Mouse (Mus musculus) bone marrow macrophage, adult 2 months (primary cell): ENCODE data around the gene Las1l. TPM values are rescaled to one million over a fixed set of nuclear protein-coding genes. Genes with fewer than 3 reads are reported as not detected.
"Not testable (repeated sequence)": the region's sequence is repeated elsewhere in the genome, so short reads cannot be mapped to it uniquely, and the experiment has no call there.

Experiments
- H3K27ac ChIP-seq: 2 replicates; pipeline ENCODE4 v1.5.1; 2012; ENCODE audit warnings: low read depth, low read length; ENCODE audit not compliant: insufficient read depth
- H3K4me1 ChIP-seq: 2 replicates; pipeline ENCODE4 v1.6.1; 2012; ENCODE audit warnings: low read length; ENCODE audit not compliant: control insufficient read depth, insufficient read depth
- H3K4me3 ChIP-seq: 2 replicates; pipeline ENCODE4 v1.5.1; 2012; ENCODE audit warnings: mild to moderate bottlenecking, low read length, moderate library complexity; ENCODE audit not compliant: insufficient read depth
- CTCF ChIP-seq: IDR thresholded peaks from 2 replicates; pipeline ENCODE4 v1.5.1; 2012; ENCODE audit warnings: low read depth, mild to moderate bottlenecking, low read length, moderate library complexity
- POLR2A ChIP-seq: IDR thresholded peaks from 2 replicates; pipeline ENCODE4 v1.6.1; 2012; ENCODE audit warnings: mild to moderate bottlenecking, low read depth, low read length, borderline replicate concordance
- polyA plus RNA-seq: library from polyadenylated mRNA; stranded (reverse); fragments of >200 nt; gene quantifications from 2 replicates; pipeline ENCODE4 v1.2.4, GENCODE M21; 2012; ENCODE audit not compliant: missing spikeins, insufficient read depth, insufficient read length

Las1l gene
- 17.4 and 17.5 TPM in 2 replicates for polyA plus RNA-seq

DNA sequence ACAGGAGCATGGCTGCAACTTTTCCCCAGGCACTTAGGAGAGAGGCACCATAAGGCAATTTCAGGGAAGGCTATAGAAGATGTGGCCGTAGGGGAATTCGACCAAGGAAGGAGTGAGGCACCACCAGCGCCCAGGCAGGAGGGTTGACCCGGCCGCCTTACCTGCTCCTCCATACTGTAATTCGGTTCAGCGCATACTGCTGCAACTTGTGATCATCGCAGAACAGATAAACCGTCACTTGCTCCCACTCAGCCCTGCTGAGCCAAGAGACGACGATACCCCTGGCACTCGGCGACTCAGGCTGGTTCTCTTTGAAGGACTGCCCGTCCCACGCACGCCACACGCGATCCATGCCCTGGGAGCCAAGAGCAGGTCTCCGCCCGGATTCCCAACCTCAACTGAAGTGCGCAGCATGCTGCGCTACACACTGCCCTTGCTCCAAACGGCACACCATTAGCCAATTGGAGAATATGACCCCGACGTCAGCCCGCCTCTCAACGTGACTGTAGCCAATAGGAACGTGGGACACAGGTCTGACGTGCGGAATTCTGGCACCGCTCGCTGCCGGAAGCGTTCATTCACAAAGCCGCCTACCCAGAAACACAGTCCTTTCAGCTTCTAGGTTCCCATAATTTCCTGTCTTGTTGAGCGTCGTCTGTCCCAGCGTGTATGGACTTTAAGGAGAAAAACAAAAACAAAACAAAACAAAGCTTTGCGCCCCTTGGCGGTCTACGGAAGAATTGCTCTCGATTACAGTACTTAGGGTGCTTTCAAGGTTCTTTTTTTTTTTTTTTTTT lies at the start of gene Las1l:
Gene Las1l (minus strand): TSS at position 466 of the 797 bp plus-strand sequence.
- H3K27ac ChIP-seq: peak within 1 kb of the TSS; percentile 30
- TF ChIP-seq CTCF (no peak), POLR2A (no peak)
- H3K4me1 ChIP-seq: no peaks in the 10 kb centered on the region
- peak within 1 kb of the TSS; percentile 88 for H3K4me3 ChIP-seq

DNA sequence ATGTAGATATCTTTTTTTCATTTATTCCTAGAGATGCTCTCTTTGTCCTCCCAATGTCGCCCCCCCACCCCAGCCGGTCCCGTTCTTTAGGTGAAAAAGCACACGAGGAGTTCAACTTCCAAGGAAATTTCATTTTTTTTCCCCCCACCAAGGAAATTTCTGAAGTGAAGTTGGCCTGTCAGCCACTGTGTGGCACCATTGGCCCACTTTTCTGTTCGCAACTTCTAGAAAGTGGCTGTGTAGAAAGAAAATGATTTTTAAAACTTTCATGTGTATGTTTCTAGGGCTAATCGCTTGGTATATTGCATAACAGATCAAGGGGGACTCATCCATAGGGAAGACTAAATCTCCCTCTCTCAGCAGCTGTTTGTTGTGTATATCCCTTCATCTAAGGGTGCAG lies 49.6 kb upstream of the Las1l start:
- no peak overlapping the region for H3K4me3 ChIP-seq
- TF ChIP-seq POLR2A: no peak
- TF ChIP-seq CTCF: no peak
- no peaks in the 10 kb centered on the region for H3K4me1 ChIP-seq
- H3K27ac ChIP-seq: no peak overlapping the region

DNA sequence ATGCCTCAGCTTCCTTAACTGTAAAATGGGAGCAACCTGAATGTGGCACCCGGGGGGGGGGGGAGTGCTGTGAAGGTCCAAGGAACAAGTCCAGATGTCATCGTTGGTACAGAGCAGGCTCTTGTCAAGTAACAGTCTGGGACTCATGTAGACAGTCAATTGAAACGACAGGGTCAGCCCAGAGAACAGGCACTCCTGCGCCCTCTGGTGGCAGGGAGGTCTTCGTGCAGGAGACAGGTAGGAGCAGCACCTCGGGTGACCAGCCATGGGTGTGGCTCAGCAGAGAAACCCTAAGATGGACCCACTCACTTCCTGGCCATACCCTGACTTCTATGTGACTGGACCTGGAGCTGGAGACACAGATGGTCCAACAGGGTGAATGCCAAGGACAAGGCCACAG lies 42.8 kb upstream of the Las1l start:
- H3K4me3 ChIP-seq: no peak overlapping the region
- no peak overlapping the region for H3K27ac ChIP-seq
- no peaks in the 10 kb centered on the region for H3K4me1 ChIP-seq
- TF ChIP-seq CTCF: no peak
- TF ChIP-seq POLR2A: no peak

DNA sequence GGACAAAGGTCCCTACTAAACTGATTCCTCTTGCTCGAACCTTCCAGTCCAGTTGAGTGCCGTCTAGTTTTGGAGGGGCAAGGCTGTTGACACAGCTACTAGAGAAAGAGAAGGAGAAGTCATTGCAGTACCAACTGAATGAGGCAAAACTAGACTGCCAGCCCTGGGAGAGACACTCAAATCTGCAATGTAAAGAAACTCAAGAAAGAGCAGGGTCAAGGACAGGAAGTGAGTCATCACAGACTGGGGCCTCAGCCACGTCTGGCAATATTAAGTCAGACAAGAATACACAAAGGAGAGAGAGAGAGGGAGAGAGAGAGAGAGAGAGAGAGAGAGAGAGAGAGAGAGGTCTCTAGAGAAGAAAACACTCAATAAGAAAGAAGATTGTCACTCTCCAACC lies 36.4 kb upstream of the Las1l start:
- no peak overlapping the region for H3K27ac ChIP-seq
- peaks cover 8% of the 10 kb centered on the region for H3K4me1 ChIP-seq
- H3K4me3 ChIP-seq: no peak overlapping the region
- TF ChIP-seq CTCF (no peak), POLR2A (no peak)

DNA sequence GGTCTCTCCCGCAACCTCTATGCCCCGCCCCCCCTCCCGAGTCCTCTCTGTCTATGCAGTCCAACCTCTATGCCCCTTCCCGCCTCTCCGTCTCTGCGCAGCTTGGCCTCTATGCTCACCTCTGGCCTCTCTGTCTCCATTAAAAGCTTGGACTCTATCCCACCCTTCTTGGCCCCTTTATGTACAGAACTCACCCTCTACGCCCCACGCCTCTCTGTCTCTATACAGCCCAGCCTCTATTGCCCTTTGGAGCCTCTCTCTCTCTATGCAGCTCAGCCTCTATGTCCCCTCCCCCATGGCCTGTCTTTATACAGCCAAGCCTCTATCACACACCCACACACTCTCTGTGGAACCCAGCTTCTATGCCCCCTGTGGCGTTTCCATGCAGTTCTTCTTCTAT lies 13.2 kb upstream of the Las1l start:
- Histone ChIP-seq H3K4me3 (no peak overlapping the region), H3K27ac (no peak overlapping the region), H3K4me1 (no peaks in the 10 kb centered on the region)
- TF ChIP-seq CTCF (no peak), POLR2A (no peak)

DNA sequence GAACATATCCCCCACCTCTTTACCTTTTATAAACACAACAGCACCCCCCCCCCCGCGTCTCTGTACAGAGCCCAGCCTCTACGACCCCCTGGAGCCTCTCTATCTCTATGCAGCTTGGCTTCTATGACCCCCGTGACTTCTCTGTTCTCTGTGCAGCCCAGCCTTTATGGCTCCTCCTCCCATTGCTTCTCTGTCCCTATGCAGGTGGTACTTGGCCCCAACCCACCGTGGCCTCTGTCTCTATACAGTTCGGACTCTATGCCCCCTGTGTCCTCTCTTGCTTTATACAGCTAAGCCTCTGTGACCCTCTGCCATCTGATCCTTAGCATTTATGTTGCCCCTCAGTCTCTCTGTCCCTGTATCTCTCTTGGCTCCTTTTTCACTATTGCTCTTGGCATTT lies 12.4 kb upstream of the Las1l start:
- no peak overlapping the region for H3K4me3 ChIP-seq
- no peak for TF ChIP-seq POLR2A
- H3K4me1 ChIP-seq: no peaks in the 10 kb centered on the region
- H3K27ac ChIP-seq: no peak overlapping the region

DNA sequence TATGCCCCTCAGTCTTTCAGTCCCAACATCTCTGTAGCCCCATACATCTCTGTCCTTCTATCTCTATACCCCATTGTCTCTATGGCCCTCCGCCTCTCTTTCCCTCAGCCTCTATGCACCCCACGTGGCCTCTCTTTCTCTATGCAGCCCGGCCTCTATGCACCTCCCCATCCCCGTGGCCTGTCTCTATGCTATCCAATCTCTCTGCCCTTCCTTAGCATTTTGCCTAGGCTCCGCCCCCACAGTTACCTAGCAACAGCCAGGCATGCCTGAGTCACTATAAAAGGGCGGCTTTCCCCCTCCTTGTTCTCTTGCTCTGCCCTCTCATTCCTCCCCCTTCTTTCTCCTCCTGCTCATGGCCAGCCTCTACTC lies 11.8 kb upstream of the Las1l start:
- TF ChIP-seq CTCF (no peak), POLR2A (no peak)
- Histone ChIP-seq H3K4me3 (no peak overlapping the region), H3K27ac (no peak overlapping the region)

DNA sequence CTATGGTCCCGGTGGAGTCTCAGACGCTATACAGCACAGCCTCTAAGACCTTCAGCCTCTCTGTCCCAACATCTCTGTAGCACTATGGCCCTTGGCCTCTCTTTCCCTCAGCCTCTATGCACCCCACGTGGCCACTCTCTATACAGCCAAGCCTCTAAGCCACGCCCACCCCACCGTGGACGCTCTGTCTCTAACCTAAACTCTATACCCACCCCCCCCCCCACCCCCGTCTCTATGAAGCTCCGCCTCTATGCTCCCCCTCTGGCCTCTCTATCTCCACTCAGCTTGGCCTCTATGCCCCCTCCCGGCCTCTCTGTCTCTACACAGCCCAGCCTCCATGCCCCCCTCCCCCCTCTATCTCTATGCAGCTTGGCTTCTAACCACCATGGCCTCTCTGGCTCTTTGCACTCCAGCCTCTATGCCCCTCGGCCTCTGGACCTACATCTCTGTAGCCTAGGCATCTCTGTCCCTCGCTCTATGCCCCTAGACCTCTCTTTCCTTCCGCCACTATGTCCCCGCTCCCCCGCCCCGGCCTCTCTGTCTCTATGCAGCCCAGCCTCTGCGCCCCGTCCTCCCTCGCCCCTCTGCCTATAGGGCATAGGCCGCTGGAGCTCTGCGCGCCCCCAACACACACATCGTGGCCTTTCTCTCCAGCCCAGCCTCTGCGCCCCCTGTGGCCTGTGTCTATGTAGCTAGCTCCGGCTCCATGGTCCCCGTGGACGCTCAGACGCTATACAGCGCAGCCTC lies 11.3 kb upstream of the Las1l start:
- Histone ChIP-seq H3K4me3 (no peak overlapping the region), H3K4me1 (no peaks in the 10 kb centered on the region), H3K27ac (no peak overlapping the region)
- no peak for TF ChIP-seq POLR2A
- TF ChIP-seq CTCF: no peak

More for the DNA sequence above, 11.8 kb upstream of the Las1l start:
- H3K4me1 ChIP-seq: no peaks in the 10 kb centered on the region

DNA sequence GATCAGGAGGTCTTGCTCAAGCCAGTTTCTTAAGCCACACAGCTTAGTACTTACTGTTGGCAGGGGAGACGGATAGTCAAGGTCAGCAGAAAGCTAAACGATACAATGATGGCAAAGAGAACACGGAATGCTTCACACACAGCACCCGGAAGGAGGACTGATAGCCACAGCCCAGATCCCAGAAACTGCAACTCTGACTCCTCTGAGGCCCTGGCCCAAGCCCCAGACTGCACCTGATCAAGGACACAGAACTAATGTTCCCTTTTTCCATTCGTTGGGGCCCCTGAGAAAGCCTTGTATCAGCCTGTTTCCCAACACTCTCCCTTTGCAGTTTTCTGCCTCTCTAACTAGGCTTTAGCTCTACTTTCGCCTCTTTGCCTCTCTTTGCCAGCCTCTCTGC lies 8.3 kb upstream of the Las1l start:
- no peaks in the 10 kb centered on the region for H3K4me1 ChIP-seq
- TF ChIP-seq CTCF (no peak), POLR2A (no peak)
- no peak overlapping the region for H3K27ac ChIP-seq
- no peak overlapping the region for H3K4me3 ChIP-seq

DNA sequence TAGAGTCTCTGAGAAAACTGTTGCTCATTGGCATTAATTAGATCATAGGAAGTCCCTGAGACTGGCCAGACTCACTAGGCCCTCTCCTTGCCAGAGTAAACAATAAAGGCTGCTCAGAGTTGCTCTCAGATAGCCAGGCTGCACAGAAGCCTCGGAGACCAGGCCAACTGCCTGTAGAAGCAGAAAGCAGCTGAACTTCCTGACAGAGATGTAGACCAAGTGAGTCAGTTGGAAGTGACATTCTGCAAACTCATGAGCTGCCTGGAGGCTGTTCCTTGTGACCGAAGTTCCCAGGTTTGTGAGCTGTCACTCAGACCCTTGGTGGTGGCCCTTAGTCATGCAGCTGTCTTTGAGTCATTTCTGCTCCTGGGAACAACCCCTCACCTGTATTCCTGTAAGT lies 6.6 kb upstream of the Las1l start:
- no peaks in the 10 kb centered on the region for H3K4me1 ChIP-seq
- H3K27ac ChIP-seq: no peak overlapping the region
- TF ChIP-seq CTCF (no peak), POLR2A (no peak)
- no peak overlapping the region for H3K4me3 ChIP-seq

DNA sequence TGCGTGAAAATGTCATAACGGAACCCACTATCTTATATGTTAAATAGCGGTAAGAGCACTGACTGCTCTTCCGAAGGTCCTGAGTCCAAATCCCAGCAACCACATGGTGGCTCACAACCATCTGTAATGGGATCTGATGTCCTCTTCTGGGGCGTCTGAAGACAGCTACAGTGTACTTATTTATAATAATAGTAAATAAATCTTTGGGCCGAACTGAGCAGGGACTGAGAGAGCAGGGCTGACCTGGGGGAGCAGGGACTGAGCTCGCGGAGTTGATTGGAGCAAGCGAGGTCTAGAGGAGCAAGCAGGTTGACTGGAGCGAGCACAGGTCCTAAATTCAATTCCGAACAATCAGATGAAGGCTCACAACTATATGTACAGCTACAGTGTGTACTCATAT lies 699 bp upstream of the Las1l start:
- not testable (repeated sequence) for H3K4me1 ChIP-seq
- H3K4me3 ChIP-seq: peak overlapping the region; percentile 28
- peak overlapping the region; percentile 30 for H3K27ac ChIP-seq
